Mouse (Mus musculus): ENCODE results near the gene Akap5. TPM values are rescaled to one million over a fixed set of nuclear protein-coding genes. Genes with fewer than 3 reads are reported as not detected.

The Akap5 gene
- total RNA-seq, 2 experiments from 2014 or later: 1.8 to 2.1 TPM

GRCm38 (mm10) chr12:76369206-76369977 is 44.7 kb downstream of the Akap5 start, which contains the start of gene Zbtb25:
Gene Zbtb25 (minus strand): TSS chr12:76369602.
- peak; percentile 87 for DNase-seq

- peak; percentile 79 for DNase-seq
Observed at GRCm38 (mm10) chr12:76369978-76370830, 45.5 kb downstream of the Akap5 start, which contains the start of gene Zbtb1. Gene Zbtb1 (plus strand): TSS chr12:76370266.

DNA sequence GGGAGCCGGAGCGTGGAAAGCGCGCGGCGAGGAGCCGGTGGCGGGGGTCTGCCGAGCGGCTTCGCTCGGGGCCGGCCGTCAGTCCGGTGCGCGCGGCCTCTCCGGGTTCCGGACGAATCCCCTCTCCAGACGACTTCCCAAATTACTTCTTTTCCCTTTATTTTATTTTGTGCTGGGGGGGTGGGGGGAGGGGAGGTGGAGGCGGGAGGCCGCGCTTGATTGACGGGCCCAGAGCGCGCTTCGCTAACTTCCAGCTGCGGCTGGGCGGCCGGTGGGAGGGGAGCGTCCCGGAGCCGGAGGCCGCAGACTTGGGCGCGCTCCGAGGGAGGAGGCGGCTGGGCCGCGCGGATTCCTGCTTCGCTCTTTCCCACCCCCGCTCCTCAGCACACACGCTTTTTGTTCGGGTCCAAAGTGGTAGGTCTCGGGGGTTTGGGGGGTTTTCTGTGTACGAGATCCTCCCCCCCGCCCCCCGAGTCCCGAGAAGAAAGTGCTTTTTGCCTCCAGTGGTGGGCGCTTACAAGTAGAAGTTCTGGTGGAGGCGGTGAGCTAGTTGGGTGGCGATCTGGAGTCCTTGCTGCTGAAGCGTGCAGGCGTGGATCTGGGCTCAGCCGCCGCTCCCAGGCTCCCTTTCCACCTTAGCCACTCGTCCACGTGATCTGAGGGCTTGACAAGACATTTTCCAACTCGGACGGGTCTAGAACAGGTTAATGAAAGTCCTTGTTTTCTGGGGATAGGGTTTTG is 46.3 kb downstream of the Akap5 start:
- peak; percentile 84 for DNase-seq

GRCm38 (mm10) chr12:76372046-76372445 is 47.4 kb downstream of the Akap5 start:
- DNase-seq: no peak

DNA sequence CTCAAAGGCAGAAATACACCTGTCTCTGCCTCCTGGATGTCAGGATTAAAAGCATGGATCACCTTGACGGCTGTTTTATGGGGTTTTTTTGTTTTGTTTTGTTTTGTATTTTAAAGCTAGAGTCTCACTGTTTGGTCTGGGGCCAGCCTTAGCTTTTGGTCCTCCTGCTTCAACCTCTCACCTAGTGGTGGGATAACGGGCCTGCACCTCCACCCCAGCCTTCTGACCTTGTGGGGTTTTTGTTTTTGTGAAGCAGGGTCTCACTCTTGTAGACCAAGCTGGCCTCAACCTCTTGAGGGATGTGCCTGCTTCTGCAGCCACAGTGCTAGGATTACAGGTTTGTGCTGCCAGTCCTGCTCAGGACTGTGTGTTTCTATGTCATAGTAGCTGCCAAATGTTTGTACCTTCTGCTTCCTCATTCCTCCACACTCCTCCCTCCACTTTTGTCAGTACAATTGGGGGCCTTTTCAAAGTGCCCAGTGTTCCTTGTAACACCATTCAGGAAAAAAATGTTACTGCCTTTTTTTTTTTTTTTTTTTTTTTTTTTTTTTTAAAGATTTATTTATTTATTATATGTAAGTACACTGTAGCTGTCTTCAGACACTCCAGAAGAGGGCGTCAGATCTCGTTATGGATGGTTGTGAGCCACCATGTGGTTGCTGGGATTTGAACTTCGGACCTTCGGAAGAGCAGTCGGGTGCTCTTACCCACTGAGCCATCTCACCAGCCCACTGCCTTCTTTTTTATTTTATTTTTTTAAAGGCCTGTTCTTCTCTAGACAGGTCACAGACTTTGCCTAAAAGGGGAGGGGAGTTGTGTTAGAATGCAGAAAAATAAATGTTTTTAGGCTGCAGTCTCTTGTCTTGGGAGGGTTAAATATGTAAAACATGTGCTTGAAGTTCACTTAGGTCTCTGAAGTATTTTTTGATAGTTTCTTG is 48.5 kb downstream of the Akap5 start:
- DNase-seq: no peak

DNA sequence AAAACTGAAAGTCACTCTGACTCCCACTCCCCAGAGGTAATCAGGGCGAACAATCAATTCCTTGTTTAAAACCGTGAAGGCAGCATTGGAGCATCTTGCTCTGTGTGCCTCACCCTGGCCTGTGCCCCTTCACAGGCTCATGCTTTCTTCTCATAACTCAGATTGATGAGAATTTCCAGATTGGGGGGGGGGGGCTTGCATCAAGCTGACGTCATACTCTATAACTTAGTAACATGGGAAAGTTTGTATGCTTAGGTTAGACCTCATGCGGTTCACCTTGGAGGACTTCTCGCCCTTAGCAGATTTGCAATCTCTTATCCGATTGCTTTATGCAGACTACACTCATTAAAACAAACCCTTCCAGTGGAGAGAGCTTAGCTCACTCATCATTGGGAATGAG is 49.3 kb downstream of the Akap5 start:
- DNase-seq: no peak

DNA sequence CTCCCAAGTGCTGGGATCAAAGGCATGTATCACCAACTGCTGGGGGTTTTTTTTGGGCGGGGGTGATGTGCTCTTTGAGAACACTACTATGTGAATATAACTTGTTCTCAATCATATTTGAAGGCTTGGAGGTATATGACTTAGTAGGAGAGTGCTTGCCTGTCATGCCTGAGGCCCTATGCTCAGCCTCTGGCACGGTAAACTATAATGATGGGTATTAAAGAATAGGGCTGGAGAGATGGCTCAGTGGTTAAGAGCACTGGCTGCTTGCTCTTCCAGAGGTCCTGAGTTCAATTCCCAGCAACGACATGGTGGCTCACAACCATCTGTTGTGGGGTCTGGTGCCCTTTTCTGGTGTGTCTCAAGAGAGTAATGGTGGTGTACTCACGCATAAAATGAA is 50.2 kb downstream of the Akap5 start:
- no peak for DNase-seq

DNA sequence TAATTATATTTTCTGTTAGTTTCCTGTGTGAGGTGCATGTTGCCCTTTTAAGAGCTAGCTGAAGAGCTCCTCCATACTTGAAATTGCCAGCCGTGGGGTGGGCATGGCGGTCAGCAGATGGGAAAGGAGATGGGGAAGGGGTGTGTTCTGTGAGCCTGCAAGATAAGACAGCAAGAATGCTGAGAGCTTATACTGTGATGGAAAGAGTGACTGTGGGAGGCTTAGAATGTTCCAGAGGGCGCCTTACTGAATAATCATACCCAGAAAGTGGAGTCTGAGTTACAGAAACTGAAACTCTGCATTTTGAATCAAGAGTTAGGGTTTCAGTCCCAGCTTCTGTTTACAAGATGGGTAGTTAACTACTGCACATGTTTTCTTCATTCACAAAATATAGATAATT is 50.8 kb downstream of the Akap5 start:
- no peak for DNase-seq

- no peak for DNase-seq
Observed at GRCm38 (mm10) chr12:76376649-76377048, 52.0 kb downstream of the Akap5 start.

DNA sequence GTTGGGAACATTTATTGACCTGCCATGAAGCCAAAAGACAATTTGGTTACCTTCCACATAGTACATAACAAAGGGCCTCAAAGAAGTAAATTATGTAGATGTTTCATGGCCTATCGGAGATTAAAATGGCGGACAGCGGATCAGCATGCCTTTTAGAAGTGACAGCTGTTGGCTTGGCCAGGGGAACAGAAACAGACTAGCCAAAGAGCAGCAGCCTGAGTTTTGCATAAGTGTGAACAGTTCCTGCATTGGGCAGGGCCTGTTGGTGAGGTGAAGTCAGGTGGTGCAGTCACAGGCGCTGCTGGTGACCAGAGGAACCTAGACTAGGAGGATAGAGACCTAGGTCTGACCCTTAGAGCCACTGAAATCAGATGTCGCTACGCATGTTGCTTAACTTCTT is 52.4 kb downstream of the Akap5 start:
- no peak for DNase-seq

GRCm38 (mm10) chr12:76377726-76378125 is 53.0 kb downstream of the Akap5 start:
- DNase-seq: no peak

DNA sequence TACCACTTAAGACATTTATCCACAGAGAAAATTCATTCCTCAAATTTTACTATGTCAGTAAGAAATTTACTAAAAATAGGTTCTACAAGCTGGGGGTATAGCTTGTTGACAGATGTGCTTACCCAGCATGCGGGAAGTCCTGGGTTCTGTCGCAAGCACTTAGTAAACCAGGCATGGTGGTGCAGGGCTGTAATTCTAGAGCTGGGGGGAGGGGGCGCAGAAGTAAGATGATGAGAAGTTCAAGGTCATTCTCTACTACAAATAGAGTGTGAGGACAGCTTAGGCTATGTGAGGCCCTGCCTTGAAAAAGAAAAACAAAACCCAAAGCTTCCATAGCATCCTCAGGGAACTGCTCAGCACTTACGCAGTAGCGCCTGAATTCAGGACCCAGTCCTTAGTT is 53.9 kb downstream of the Akap5 start:
- DNase-seq: no peak

DNA sequence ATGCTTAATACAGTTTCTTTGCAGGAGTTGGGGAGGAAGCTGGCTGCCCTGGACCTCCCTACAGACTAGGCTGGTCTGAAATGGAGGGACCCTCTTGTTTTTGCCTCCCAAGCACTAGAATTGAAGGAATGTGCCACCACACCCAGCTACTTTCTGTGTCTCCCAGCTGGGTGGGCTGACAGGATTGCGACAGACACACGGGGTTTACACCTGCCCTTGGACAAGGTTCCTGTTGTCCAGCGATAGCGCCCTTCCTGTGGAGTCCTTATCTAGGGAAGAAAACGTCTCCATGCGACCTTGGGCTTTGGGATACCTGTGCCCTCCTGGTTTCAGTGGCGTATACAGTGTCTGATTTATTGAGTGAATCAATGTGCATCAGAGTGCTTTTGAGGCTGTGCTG is 55.5 kb downstream of the Akap5 start:
- DNase-seq: no peak

Other genes starting within 250 kb of the Akap5 start
- gene Esr2, start 147.6 kb upstream of the Akap5 start, total RNA-seq (2021): under 1 TPM; 0.07 to 0.09 TPM
- not detected for gene Tex21, start 78.1 kb upstream of the Akap5 start, total RNA-seq (2021)
- 10 to 100 TPM; 30.3 to 30.4 TPM for gene Mthfd1, start 69.6 kb upstream of the Akap5 start, total RNA-seq (2021)
- gene Zbtb25, start 44.7 kb downstream of the Akap5 start, total RNA-seq (2021): 10 to 100 TPM; 10.6 to 11.0 TPM
- gene Zbtb1, start 45.4 kb downstream of the Akap5 start, total RNA-seq (2021): 1 to 10 TPM; 5.1 to 7.0 TPM
- gene Hspa2, start 79.3 kb downstream of the Akap5 start, total RNA-seq (2021): 1 to 10 TPM; 7.4 to 8.7 TPM
- under 1 TPM; 0.34 to 0.38 TPM for gene Ppp1r36, start 92.6 kb downstream of the Akap5 start, total RNA-seq (2021)
- gene Plekhg3, start 206.0 kb downstream of the Akap5 start, total RNA-seq (2021): 10 to 100 TPM; 13.6 to 18.5 TPM